Mouse (Mus musculus) neural tube, embryonic 14.5 days (tissue): ENCODE measurements around the gene Lnpep. TPM values are rescaled to one million over a fixed set of nuclear protein-coding genes. Genes with fewer than 3 reads are reported as not detected.

Experiments
- ATAC-seq: fragments of 200-750 bp; cut with Nextera tagmentation; 2 replicates; pipeline ENCODE4 v1.8.0; 2017; ENCODE audit warnings: low read depth, mild to moderate bottlenecking, moderate TSS enrichment, moderate library complexity
- H3K27ac ChIP-seq: fragments of 300-500 bp; sonication (generic); 2 replicates; pipeline ENCODE4 v1.5.1; 2014; ENCODE audit warnings: low read depth, mild to moderate bottlenecking, control low read depth, low read length, moderate library complexity, mixed read lengths
- H3K27me3 ChIP-seq: fragments of 300-500 bp; sonication (generic); 2 replicates; pipeline ENCODE4 v1.6.1; 2014; ENCODE audit warnings: low read length; ENCODE audit not compliant: control insufficient read depth, insufficient read depth
- H3K36me3 ChIP-seq: fragments of 300-500 bp; sonication (generic); 2 replicates; pipeline ENCODE4 v1.6.1; 2014; ENCODE audit warnings: low read length, mixed read lengths; ENCODE audit not compliant: control insufficient read depth, insufficient read depth
- H3K4me1 ChIP-seq: fragments of 300-500 bp; sonication (generic); 2 replicates; pipeline ENCODE4 v1.6.1; 2014; ENCODE audit warnings: low read length; ENCODE audit not compliant: control insufficient read depth, insufficient read depth
- H3K4me2 ChIP-seq: fragments of 300-500 bp; sonication (generic); 2 replicates; pipeline ENCODE4 v1.6.1; 2014; ENCODE audit warnings: mild to moderate bottlenecking, low read depth, low read length, control low read depth
- H3K4me3 ChIP-seq: fragments of 300-500 bp; sonication (generic); 2 replicates; pipeline ENCODE4 v1.5.1; 2014; ENCODE audit warnings: low read depth, low read length, control low read depth, mixed read lengths
- H3K9ac ChIP-seq: fragments of 300-500 bp; sonication (generic); replicated peaks from 2 replicates; pipeline ENCODE4 v1.6.1; 2014; ENCODE audit warnings: low read depth, mild to moderate bottlenecking, control low read depth, low read length, mixed read lengths
- H3K9me3 ChIP-seq: fragments of 300-500 bp; sonication (generic); 2 replicates; pipeline ENCODE4 v1.6.1; 2016; ENCODE audit warnings: low read length; ENCODE audit not compliant: control insufficient read depth
- WGBS: fragments of 180-500 bp; shearing (Covaris S2); extraction: QIAGEN DNeasy Blood & Tissue Kit; methylation state at CpG from one replicate; pipeline ENCODE4 v1.1.7; 2014; 5-methylcytosine and 5-hydroxymethylcytosine counted together
- polyA plus RNA-seq: library from polyadenylated mRNA; unstranded; fragments of >200 nt; fragmentation: Nextera tagmentation; extraction: Ambion mirVana; gene quantifications from 2 replicates; pipeline ENCODE4 v1.2.1, GENCODE M21; 2014

The Lnpep gene
- polyA plus RNA-seq, 1 experiment from 2014 or later = 17.7 TPM

- H3K4me2 ChIP-seq = no peak overlapping the region
- no peak for ATAC-seq
- 78% methylated on average over 1 of the region's 1 CpGs for WGBS
- no peak overlapping the region for H3K4me3 ChIP-seq
- no peak overlapping the region for H3K9ac ChIP-seq
- peaks cover 8% of the 10 kb centered on the region for H3K4me1 ChIP-seq
- no peak overlapping the region for H3K27ac ChIP-seq
- no peaks in the 10 kb centered on the region for H3K27me3 ChIP-seq
- H3K36me3 ChIP-seq = no peaks in the 10 kb centered on the region
- no peaks in the 10 kb centered on the region for H3K9me3 ChIP-seq
These were observed 6.4 kb downstream of the Lnpep start for GRCm38 (mm10) chr17:17618463-17618862.

GRCm38 (mm10) chr17:17617440-17618204, 7.2 kb downstream of the Lnpep start:
- no peak for ATAC-seq
- Histone ChIP-seq H3K36me3 (no peaks in the 10 kb centered on the region), H3K4me2 (no peak overlapping the region), H3K4me1 (peaks cover 4% of the 10 kb centered on the region; the same call in 1 of the 2 replicates), H3K27me3 (no peaks in the 10 kb centered on the region), H3K27ac (no peak overlapping the region), H3K9ac (no peak overlapping the region), H3K9me3 (no peaks in the 10 kb centered on the region), H3K4me3 (no peak overlapping the region)
- 91% methylated on average over 4 of the region's 4 CpGs for WGBS

- WGBS = 54% methylated on average over 2 of the region's 2 CpGs
- no peak overlapping the region for H3K4me2 ChIP-seq
- no peak for ATAC-seq
These were observed 12.5 kb downstream of the Lnpep start for GRCm38 (mm10) chr17:17612336-17612735.

GRCm38 (mm10) chr17:17609523-17609922, 15.3 kb downstream of the Lnpep start:
- Histone ChIP-seq H3K36me3 (no peaks in the 10 kb centered on the region), H3K4me2 (no peak overlapping the region), H3K9ac (no peak overlapping the region), H3K27me3 (no peaks in the 10 kb centered on the region), H3K9me3 (no peaks in the 10 kb centered on the region), H3K27ac (no peak overlapping the region), H3K4me3 (no peak overlapping the region), H3K4me1 (peaks cover 4% of the 10 kb centered on the region; the same call in 1 of the 2 replicates)
- ATAC-seq = no peak
- 67% methylated on average over 3 of the region's 3 CpGs for WGBS

More at GRCm38 (mm10) chr17:17612336-17612735, 12.5 kb downstream of the Lnpep start:
- Histone ChIP-seq H3K9me3 (no peaks in the 10 kb centered on the region), H3K36me3 (no peaks in the 10 kb centered on the region), H3K27ac (no peak overlapping the region), H3K4me1 (peaks cover 4% of the 10 kb centered on the region; the same call in 1 of the 2 replicates), H3K9ac (no peak overlapping the region), H3K4me3 (no peak overlapping the region), H3K27me3 (no peaks in the 10 kb centered on the region)

DNA sequence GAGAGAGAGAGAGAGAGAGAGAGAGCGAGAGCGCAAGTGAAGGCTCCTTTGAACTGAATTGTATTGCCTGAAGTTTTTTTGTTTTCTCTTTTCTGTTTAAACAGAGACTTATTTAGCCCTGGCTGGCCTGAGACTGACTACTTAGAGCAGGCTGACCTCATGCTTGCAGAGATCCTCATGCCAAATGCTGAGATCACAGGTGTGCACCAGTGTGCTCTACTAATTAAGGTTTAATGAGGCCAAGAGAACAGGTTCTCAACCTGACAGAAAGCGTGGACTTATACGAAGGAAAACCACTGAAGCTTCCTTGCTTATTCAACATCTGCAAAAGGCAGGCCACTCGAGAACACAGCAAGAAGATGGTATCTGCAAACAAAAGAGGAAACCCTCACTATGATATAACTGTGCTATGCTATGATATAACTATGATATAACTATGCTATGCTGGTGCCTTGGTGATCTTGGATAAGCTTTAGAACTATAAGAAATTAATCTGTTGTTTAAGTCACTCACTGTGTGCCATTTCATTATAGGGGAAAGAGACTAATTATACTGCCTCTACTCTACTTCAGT, 16.3 kb downstream of the Lnpep start:
- Histone ChIP-seq H3K4me3 (no peak overlapping the region), H3K36me3 (no peaks in the 10 kb centered on the region), H3K9me3 (no peaks in the 10 kb centered on the region), H3K4me1 (peaks cover 4% of the 10 kb centered on the region; the same call in 1 of the 2 replicates), H3K27ac (no peak overlapping the region), H3K9ac (no peak overlapping the region), H3K4me2 (no peak overlapping the region), H3K27me3 (no peaks in the 10 kb centered on the region)
- WGBS = 73% methylated on average over 5 of the region's 5 CpGs
- peak; percentile 49; the same call in 1 of the 2 replicates for ATAC-seq

DNA sequence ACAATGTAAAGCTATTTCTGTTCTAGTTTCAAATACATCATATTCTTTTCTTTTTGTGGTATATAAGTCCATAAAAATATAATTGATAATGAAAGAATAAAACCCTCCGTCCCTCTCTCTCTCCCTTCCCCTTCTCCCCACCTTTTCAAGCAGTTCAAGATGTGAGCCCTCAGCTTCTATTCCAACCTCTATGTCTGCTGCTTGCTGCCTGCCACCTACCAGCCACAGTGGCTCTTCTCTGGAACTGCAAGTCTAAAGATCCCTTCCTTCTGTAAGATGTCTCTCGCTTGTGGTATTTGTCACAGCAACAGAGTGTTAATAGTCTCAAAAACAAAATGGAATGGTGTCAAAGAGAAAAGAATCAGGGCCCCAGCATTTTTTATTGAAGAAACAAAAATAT, 20.3 kb downstream of the Lnpep start:
- WGBS = 91% methylated on average over 2 of the region's 2 CpGs

DNA sequence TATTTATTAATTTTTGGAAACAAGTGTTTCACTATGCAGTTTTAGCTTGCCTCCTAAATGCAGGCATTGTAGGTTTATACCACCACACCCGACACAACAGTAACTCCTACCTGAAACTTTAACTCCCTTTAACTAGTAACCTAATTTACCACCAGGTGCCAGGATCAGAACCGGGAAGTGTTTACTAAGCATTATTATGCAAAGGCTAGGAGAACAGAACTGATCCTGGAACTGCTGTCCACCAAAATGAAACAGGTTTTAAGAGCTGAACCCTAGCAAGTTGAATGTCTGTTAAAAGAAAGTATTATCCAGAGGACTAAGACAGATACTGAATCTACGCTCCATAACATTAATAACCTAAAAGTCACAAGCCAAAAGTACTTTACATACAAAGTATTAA, 21.2 kb downstream of the Lnpep start:
- no peaks in the 10 kb centered on the region for H3K9me3 ChIP-seq
- no peaks in the 10 kb centered on the region for H3K36me3 ChIP-seq
- 92% methylated on average over 3 of the region's 3 CpGs for WGBS
- H3K4me2 ChIP-seq = no peak overlapping the region
- H3K9ac ChIP-seq = no peak overlapping the region
- H3K4me1 ChIP-seq = peaks cover 3% of the 10 kb centered on the region; the same call in 1 of the 2 replicates
- no peaks in the 10 kb centered on the region for H3K27me3 ChIP-seq
- no peak overlapping the region for H3K4me3 ChIP-seq
- ATAC-seq = no peak
- H3K27ac ChIP-seq = no peak overlapping the region

More for the DNA sequence above, 20.3 kb downstream of the Lnpep start:
- no peaks in the 10 kb centered on the region for H3K27me3 ChIP-seq
- H3K4me3 ChIP-seq = no peak overlapping the region
- no peak overlapping the region for H3K4me2 ChIP-seq
- H3K27ac ChIP-seq = no peak overlapping the region
- H3K4me1 ChIP-seq = peaks cover 4% of the 10 kb centered on the region; the same call in 1 of the 2 replicates
- no peaks in the 10 kb centered on the region for H3K9me3 ChIP-seq
- no peak overlapping the region for H3K9ac ChIP-seq
- ATAC-seq = no peak
- H3K36me3 ChIP-seq = no peaks in the 10 kb centered on the region

DNA sequence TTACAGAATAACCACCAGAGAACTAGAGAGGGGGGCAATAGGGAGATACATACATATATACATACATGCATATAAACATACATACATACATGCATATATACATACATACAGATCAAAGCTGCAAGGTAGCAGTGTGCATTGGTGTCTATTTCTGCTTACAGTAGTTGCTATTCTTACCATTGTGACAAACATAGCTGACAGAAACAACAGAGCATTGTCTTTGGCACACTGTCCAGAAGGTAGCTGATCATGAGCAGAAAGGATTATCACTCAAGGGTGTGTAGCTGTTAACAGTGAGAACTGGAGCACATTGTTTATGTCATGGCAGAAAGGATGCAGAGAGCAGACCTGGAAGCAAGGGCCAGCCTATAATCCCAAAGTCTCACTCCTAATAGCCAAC, 22.1 kb downstream of the Lnpep start:
- Histone ChIP-seq H3K4me1 (no peaks in the 10 kb centered on the region), H3K27me3 (no peaks in the 10 kb centered on the region), H3K9ac (no peak overlapping the region), H3K4me3 (no peak overlapping the region), H3K9me3 (no peaks in the 10 kb centered on the region), H3K27ac (no peak overlapping the region), H3K4me2 (no peak overlapping the region), H3K36me3 (no peaks in the 10 kb centered on the region)
- no peak for ATAC-seq

DNA sequence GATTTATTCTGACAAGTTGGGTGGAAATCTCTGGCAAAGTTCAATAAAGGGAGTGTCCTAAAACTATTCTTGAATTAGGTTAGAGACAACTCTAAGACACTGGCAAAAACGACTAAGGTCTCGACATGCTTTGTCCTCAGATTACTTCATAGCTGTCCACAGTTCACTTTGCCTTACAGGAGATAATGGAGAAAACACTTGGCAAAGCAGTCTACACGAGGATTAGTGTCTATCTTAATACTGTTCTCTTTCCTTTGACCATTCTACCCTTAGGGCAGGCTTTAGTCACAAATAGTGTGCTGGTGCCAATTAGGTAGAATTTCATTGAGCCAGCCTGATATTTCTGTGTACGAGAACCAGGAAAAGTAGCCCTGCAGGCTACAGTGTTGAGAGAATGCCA, 22.5 kb downstream of the Lnpep start:
- no peaks in the 10 kb centered on the region for H3K27me3 ChIP-seq
- no peak overlapping the region for H3K4me2 ChIP-seq
- no peak overlapping the region for H3K9ac ChIP-seq
- H3K4me3 ChIP-seq = no peak overlapping the region
- no peaks in the 10 kb centered on the region for H3K36me3 ChIP-seq
- H3K27ac ChIP-seq = no peak overlapping the region
- 66% methylated on average over 4 of the region's 4 CpGs for WGBS
- no peak for ATAC-seq
- no peaks in the 10 kb centered on the region for H3K9me3 ChIP-seq
- H3K4me1 ChIP-seq = no peaks in the 10 kb centered on the region
